Mouse (Mus musculus) heart, embryonic 13.5 days (tissue): ENCODE measurements around the gene Jpt1. TPM values are rescaled to one million over a fixed set of nuclear protein-coding genes. Genes with fewer than 3 reads are reported as not detected.
A peak's percentile ranks its signal among the peaks of the same experiment; 100 is the strongest.

Experiments used
- ATAC-seq: fragments of 200-750 bp; cut with Nextera tagmentation; 2 replicates; pipeline ENCODE4 v1.8.0; 2017; ENCODE audit warnings: moderate TSS enrichment; ENCODE audit not compliant: insufficient number of reproducible peaks, low FRiP score, low TSS enrichment; ENCODE audit errors: extremely low read depth
- H3K27ac ChIP-seq: fragments of 300-500 bp; sonication (generic); replicated peaks from 2 replicates; pipeline ENCODE4 v1.5.1; 2015; ENCODE audit warnings: moderate library complexity, mild to moderate bottlenecking, inconsistent platforms
- H3K27me3 ChIP-seq: fragments of 300-500 bp; sonication (generic); replicated peaks from 2 replicates; pipeline ENCODE4 v1.6.1; 2015; ENCODE audit warnings: mild to moderate bottlenecking, inconsistent platforms
- H3K36me3 ChIP-seq: fragments of 300-500 bp; sonication (generic); 2 replicates; pipeline ENCODE4 v1.6.1; 2015; ENCODE audit warnings: mild to moderate bottlenecking, inconsistent platforms
- H3K4me1 ChIP-seq: fragments of 300-500 bp; sonication (generic); 2 replicates; pipeline ENCODE4 v1.6.1; 2015; ENCODE audit warnings: inconsistent platforms
- H3K4me2 ChIP-seq: fragments of 300-500 bp; sonication (generic); 2 replicates; pipeline ENCODE4 v1.6.1; 2015; ENCODE audit warnings: inconsistent platforms, mild to moderate bottlenecking, moderate library complexity
- H3K4me3 ChIP-seq: fragments of 300-500 bp; sonication (generic); 2 replicates; pipeline ENCODE4 v1.5.1; 2015; ENCODE audit warnings: moderate library complexity, mild to moderate bottlenecking, inconsistent platforms
- H3K9ac ChIP-seq: fragments of 300-500 bp; sonication (generic); 2 replicates; pipeline ENCODE4 v1.6.1; 2015; ENCODE audit warnings: inconsistent platforms, mild to moderate bottlenecking, moderate library complexity
- H3K9me3 ChIP-seq: fragments of 300-500 bp; sonication (generic); 2 replicates; pipeline ENCODE4 v1.6.1; 2016; ENCODE audit warnings: inconsistent platforms
- WGBS: fragments of 180-500 bp; shearing (Covaris S2); methylation state at CpG from one replicate; pipeline ENCODE4 v1.1.7; 2015; ENCODE audit warnings: mixed read lengths; 5-methylcytosine and 5-hydroxymethylcytosine counted together
- polyA plus RNA-seq: library from polyadenylated mRNA; unstranded; fragments of >200 nt; fragmentation: Nextera tagmentation; extraction: Ambion mirVana; gene quantifications from 2 replicates; pipeline ENCODE4 v1.2.1, GENCODE M21; 2015

The Jpt1 gene
- polyA plus RNA-seq, 1 experiment from 2014 or later: 432 TPM

- H3K4me3 ChIP-seq: no peak overlapping the region
- H3K27me3 ChIP-seq: no peaks in the 10 kb centered on the region
- 76% methylated on average over 2 of the region's 2 CpGs for WGBS
- no peak overlapping the region for H3K9ac ChIP-seq
- no peak overlapping the region for H3K4me2 ChIP-seq
- ATAC-seq: no peak
- H3K4me1 ChIP-seq: peaks cover 20% of the 10 kb centered on the region
- peaks cover 58% of the 10 kb centered on the region for H3K36me3 ChIP-seq
- H3K27ac ChIP-seq: no peak overlapping the region
- no peaks in the 10 kb centered on the region for H3K9me3 ChIP-seq
Measured at GRCm38 (mm10) chr11:115522703-115523102, 8.5 kb upstream of the Jpt1 start.

GRCm38 (mm10) chr11:115522238-115522637, 8.1 kb upstream of the Jpt1 start:
- H3K9ac ChIP-seq: no peak overlapping the region
- WGBS: 92% methylated on average over 2 of the region's 2 CpGs
- no peak for ATAC-seq
- no peak overlapping the region for H3K27ac ChIP-seq
- peaks cover 53% of the 10 kb centered on the region for H3K36me3 ChIP-seq
- H3K27me3 ChIP-seq: no peaks in the 10 kb centered on the region
- no peak overlapping the region for H3K4me3 ChIP-seq
- H3K9me3 ChIP-seq: no peaks in the 10 kb centered on the region
- no peak overlapping the region for H3K4me2 ChIP-seq
- peaks cover 20% of the 10 kb centered on the region for H3K4me1 ChIP-seq

- H3K36me3 ChIP-seq: peaks cover 41% of the 10 kb centered on the region
- H3K9me3 ChIP-seq: no peaks in the 10 kb centered on the region
- no peaks in the 10 kb centered on the region for H3K27me3 ChIP-seq
- no peak overlapping the region for H3K4me2 ChIP-seq
- peak overlapping the region; percentile 80 for H3K27ac ChIP-seq
- 0 out of 2 replicates have a peak overlapping the region, but pooled peaks have one; percentile 11 for H3K9ac ChIP-seq
- no peak overlapping the region for H3K4me3 ChIP-seq
- no peak for ATAC-seq
- 86% methylated on average over 4 of the region's 4 CpGs for WGBS
- peaks cover 20% of the 10 kb centered on the region for H3K4me1 ChIP-seq
Measured at GRCm38 (mm10) chr11:115521080-115521479, 6.9 kb upstream of the Jpt1 start.

GRCm38 (mm10) chr11:115520218-115520617, 6.0 kb upstream of the Jpt1 start:
- H3K27ac ChIP-seq: peak overlapping the region; percentile 80
- no peak overlapping the region for H3K4me3 ChIP-seq
- H3K4me1 ChIP-seq: peaks cover 21% of the 10 kb centered on the region
- 0 out of 2 replicates have a peak overlapping the region, but pooled peaks have one; percentile 21 for H3K4me2 ChIP-seq
- peak overlapping the region; percentile 60 for H3K9ac ChIP-seq
- H3K9me3 ChIP-seq: no peaks in the 10 kb centered on the region
- H3K36me3 ChIP-seq: peaks cover 33% of the 10 kb centered on the region
- no peaks in the 10 kb centered on the region for H3K27me3 ChIP-seq
- no peak for ATAC-seq
- WGBS: 73% methylated on average over 2 of the region's 2 CpGs

GRCm38 (mm10) chr11:115519581-115519980, 5.4 kb upstream of the Jpt1 start:
- H3K4me3 ChIP-seq: no peak overlapping the region
- H3K9me3 ChIP-seq: no peaks in the 10 kb centered on the region
- no peaks in the 10 kb centered on the region for H3K27me3 ChIP-seq
- H3K4me1 ChIP-seq: peaks cover 26% of the 10 kb centered on the region
- ATAC-seq: no peak
- no peak overlapping the region for H3K4me2 ChIP-seq
- peaks cover 26% of the 10 kb centered on the region for H3K36me3 ChIP-seq
- H3K27ac ChIP-seq: peak overlapping the region; percentile 65
- 74% methylated on average over 3 of the region's 3 CpGs for WGBS
- H3K9ac ChIP-seq: no peak overlapping the region

- Histone ChIP-seq H3K4me3 (no peak overlapping the region), H3K36me3 (peaks cover 18% of the 10 kb centered on the region), H3K27ac (peak overlapping the region; percentile 45; the same call in 1 of the 2 replicates), H3K4me2 (no peak overlapping the region), H3K4me1 (peaks cover 26% of the 10 kb centered on the region), H3K27me3 (no peaks in the 10 kb centered on the region), H3K9me3 (no peaks in the 10 kb centered on the region), H3K9ac (0 out of 2 replicates have a peak overlapping the region, but pooled peaks have one; percentile 1)
- 49% methylated on average over 9 of the region's 9 CpGs for WGBS
- no peak for ATAC-seq
Measured at GRCm38 (mm10) chr11:115518693-115519092, 4.5 kb upstream of the Jpt1 start.

- WGBS: 70% methylated on average over 5 of the region's 5 CpGs
- Histone ChIP-seq H3K9me3 (no peaks in the 10 kb centered on the region), H3K4me3 (no peak overlapping the region), H3K36me3 (peaks cover 5% of the 10 kb centered on the region), H3K9ac (no peak overlapping the region), H3K4me2 (no peak overlapping the region), H3K27me3 (no peaks in the 10 kb centered on the region), H3K4me1 (peaks cover 37% of the 10 kb centered on the region), H3K27ac (no peak overlapping the region)
- ATAC-seq: no peak
Measured at GRCm38 (mm10) chr11:115516942-115517341, 2.8 kb upstream of the Jpt1 start.

- no peak for ATAC-seq
- no peaks in the 10 kb centered on the region for H3K27me3 ChIP-seq
- H3K9ac ChIP-seq: no peak overlapping the region
- peaks cover 45% of the 10 kb centered on the region for H3K4me1 ChIP-seq
- no peak overlapping the region for H3K4me3 ChIP-seq
- H3K36me3 ChIP-seq: no peaks in the 10 kb centered on the region
- WGBS: 67% methylated on average over 6 of the region's 6 CpGs
- H3K27ac ChIP-seq: no peak overlapping the region
- H3K9me3 ChIP-seq: no peaks in the 10 kb centered on the region
- peak overlapping the region; percentile 83 for H3K4me2 ChIP-seq
Measured at GRCm38 (mm10) chr11:115515021-115515420, 834 bp upstream of the Jpt1 start.

- H3K36me3 ChIP-seq: no peaks in the 10 kb centered on the region
Measured at GRCm38 (mm10) chr11:115513271-115514237, 633 bp downstream of the Jpt1 start.

GRCm38 (mm10) chr11:115512407-115513183, 1.6 kb downstream of the Jpt1 start:
- peak overlapping the region; percentile 83 for H3K4me2 ChIP-seq
- peak overlapping the region; percentile 99 for H3K4me3 ChIP-seq
- no peaks in the 10 kb centered on the region for H3K36me3 ChIP-seq
- ATAC-seq: no peak
- peaks cover 56% of the 10 kb centered on the region for H3K4me1 ChIP-seq
- peak overlapping the region; percentile 91 for H3K27ac ChIP-seq
- no peaks in the 10 kb centered on the region for H3K9me3 ChIP-seq
- H3K27me3 ChIP-seq: no peaks in the 10 kb centered on the region
- H3K9ac ChIP-seq: peak overlapping the region; percentile 99
- WGBS: 32% methylated on average over 8 of the region's 8 CpGs

More at GRCm38 (mm10) chr11:115513271-115514237, 633 bp downstream of the Jpt1 start:
- peak; percentile 48; the same call in 1 of the 2 replicates for ATAC-seq
- Histone ChIP-seq H3K4me3 (peak overlapping the region; percentile 99), H3K27me3 (no peaks in the 10 kb centered on the region), H3K27ac (peak overlapping the region; percentile 91), H3K9me3 (no peaks in the 10 kb centered on the region), H3K4me1 (peaks cover 47% of the 10 kb centered on the region), H3K9ac (peak overlapping the region; percentile 99), H3K4me2 (peak overlapping the region; percentile 83)
- under 1% methylated on average over 57 of the region's 57 CpGs for WGBS

GRCm38 (mm10) chr11:115512004-115512403, 2.2 kb downstream of the Jpt1 start:
- H3K4me1 ChIP-seq: peaks cover 62% of the 10 kb centered on the region
- peak overlapping the region; percentile 99 for H3K9ac ChIP-seq
- no peaks in the 10 kb centered on the region for H3K36me3 ChIP-seq
- H3K27ac ChIP-seq: peak overlapping the region; percentile 91
- WGBS: 51% methylated on average over 3 of the region's 3 CpGs
- H3K4me2 ChIP-seq: peak overlapping the region; percentile 83
- H3K4me3 ChIP-seq: peak overlapping the region; percentile 99
- no peaks in the 10 kb centered on the region for H3K27me3 ChIP-seq
- no peak for ATAC-seq
- no peaks in the 10 kb centered on the region for H3K9me3 ChIP-seq
